Mouse (Mus musculus): Measurements from ENCODE around the gene Sntg2. TPM values are rescaled to one million over a fixed set of nuclear protein-coding genes. Genes with fewer than 3 reads are reported as not detected.

Sntg2 gene
- total RNA-seq, 2 experiments from 2014 or later = 0.27 to 1.3 TPM

- intact Hi-C loops (cut with DNase I) = loop anchor here (1.0 to 5.0 kb wide), 3 partner anchors 76 to 450 kb away; no protein-coding TSS in a partner anchor
- peak; percentile 56 to 61 for DNase-seq
These were observed 244.4 kb downstream of the Sntg2 start for GRCm38 (mm10) chr12:30128561-30129410.

Other genes with a start within 250 kb of the Sntg2 start
- gene Tpo, start 240.8 kb downstream of the Sntg2 start, total RNA-seq (2021) = not detected
- 10 to 100 TPM in 1 of 2 experiments, 1 to 10 TPM in 1; 6.8 to 10.0 TPM for gene Tmem18, start 211.1 kb upstream of the Sntg2 start, total RNA-seq (2021)